In the genomic region with DNA sequence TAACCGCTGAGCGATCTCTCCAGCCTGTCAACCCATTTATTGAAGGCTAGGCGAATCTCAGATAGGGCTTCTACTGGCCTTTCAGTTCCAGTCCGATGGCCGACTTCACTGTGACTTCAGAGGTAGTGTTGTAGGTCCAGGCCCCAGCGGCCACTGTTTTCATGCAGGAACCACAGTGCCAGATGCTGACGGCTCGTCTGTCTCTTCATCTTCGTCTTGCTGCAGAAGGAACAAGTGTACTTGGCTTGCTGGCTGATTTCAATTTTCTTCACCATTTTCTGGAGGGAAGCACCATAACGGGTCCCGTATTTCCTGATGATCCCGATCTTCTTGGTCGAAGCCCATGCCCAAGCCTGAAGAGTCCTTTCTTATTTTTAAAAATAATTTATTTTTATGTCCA, we compare ENCODE assay signal across 16 mouse cellular contexts.
"Had no signal": no experiment of that assay in that cellular context is flagged by ENCODE, and none has a peak within 500 bp of the region (broad histone marks: within the 10 kb centered on the region; RNA-seq: fewer than 3 reads in every experiment).

No protein-coding gene starts in this region.

- DNase-seq: heart, postnatal 10 days; heart, postnatal 14 days; heart, postnatal 36 days; heart, postnatal 4 days; kidney, adult 11 months; kidney, adult 18-20 months; kidney, adult 2 months; kidney, adult 8-10 months; kidney, adult 9 months; kidney, postnatal 10 days; kidney, postnatal 14 days; kidney, postnatal 25 days; kidney, postnatal 36 days; kidney, postnatal 4 days; layer of hippocampus, adult 9-11 months; layer of hippocampus, postnatal 36 days had no signal
